9 mouse cellular contexts compared by ENCODE assay signal in the genomic region with DNA sequence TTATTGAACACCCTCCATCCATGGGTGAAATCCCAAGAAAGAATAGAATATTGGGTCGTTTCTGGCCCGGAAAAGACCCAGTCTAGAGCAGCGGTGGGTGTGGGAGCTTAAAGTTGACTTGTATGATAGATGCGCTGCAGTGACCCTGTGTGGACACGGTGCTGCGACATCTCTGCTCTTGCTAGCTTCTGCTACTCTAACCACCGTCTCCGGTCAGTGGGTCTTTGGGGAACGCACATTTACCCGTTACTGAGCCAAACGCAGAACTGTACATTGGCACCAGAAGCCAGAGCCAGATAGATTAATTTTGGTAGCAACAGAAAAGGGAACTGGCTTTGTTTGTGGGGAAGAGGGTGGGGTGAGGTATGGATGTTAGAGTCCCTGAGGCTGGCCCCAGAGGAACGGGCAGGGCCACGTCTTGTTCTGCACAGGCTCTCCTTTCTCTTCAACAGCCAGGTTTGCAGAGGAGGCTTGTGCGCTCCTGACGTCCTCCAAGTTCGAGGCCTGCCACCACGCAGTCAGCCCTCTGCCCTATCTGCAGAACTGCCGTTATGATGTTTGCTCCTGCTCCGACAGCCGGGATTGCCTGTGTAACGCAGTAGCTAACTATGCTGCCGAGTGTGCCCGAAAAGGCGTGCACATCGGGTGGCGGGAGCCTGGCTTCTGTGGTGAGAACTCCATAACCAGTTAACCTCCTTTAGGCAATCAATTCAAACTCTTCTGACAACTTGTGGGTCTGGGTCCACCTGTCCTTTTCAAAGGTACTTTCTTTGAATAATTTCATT. TPM values are rescaled to one million over a fixed set of nuclear protein-coding genes. Genes with fewer than 3 reads are reported as not detected.
A peak's percentile ranks its signal among the peaks of the same experiment; 100 is the strongest.
DNase-seq lines count a peak whose midpoint lies in the region; ATAC-seq and TF ChIP-seq lines count a peak whose summit lies in the region.
"Had no signal": no experiment of that assay in that cellular context is flagged by ENCODE, and none has a peak within 500 bp of the region (broad histone marks: within the 10 kb centered on the region; RNA-seq: fewer than 3 reads in every experiment).

No protein-coding gene starts in this region.

- H3K4me2 ChIP-seq in kidney, embryonic 15.5 days = peak overlapping the region; percentile 45
- H3K4me2 ChIP-seq in heart, embryonic 14.5 days (ENCODE audit: low read length) = peak overlapping the region; percentile 31; the same call in 1 of the 2 replicates

- no peak overlapping the region for H3K4me3 ChIP-seq in kidney, embryonic 15.5 days (replicated peaks)
- H3K4me3 ChIP-seq in bone marrow macrophage, adult 2 months (ENCODE audit: insufficient read depth, low read length) = peak overlapping the region; percentile 47
- no peak overlapping the region for H3K4me3 ChIP-seq in heart, embryonic 14.5 days (ENCODE audit: control insufficient read depth in 1 of 2, insufficient read depth in 1 of 2, low read depth in 1 of 2, low read length in 2 of 2)
- H3K4me3 ChIP-seq: layer of hippocampus, adult 2 months had no signal

- H3K4me1 ChIP-seq in kidney, embryonic 15.5 days = peaks cover 19% of the 10 kb centered on the region
- peaks cover 12% of the 10 kb centered on the region for H3K4me1 ChIP-seq in bone marrow macrophage, adult 2 months (ENCODE audit: control insufficient read depth, insufficient read depth, low read length)
- peaks cover 0 to 2% of the 10 kb centered on the region in 2 experiments; a peak in 2 of 4 replicates for H3K4me1 ChIP-seq in heart, embryonic 14.5 days (ENCODE audit: control insufficient read depth in 2 of 2, insufficient read depth in 2 of 2, low read length in 2 of 2)

- no peaks in the 10 kb centered on the region for H3K9me3 ChIP-seq in kidney, embryonic 15.5 days (replicated peaks)
- no peaks in the 10 kb centered on the region for H3K9me3 ChIP-seq in heart, embryonic 14.5 days (ENCODE audit: control insufficient read depth, low read length)

- no peak overlapping the region for H3K9ac ChIP-seq in kidney, embryonic 15.5 days
- H3K9ac ChIP-seq in heart, embryonic 14.5 days (ENCODE audit: low read length) = no peak overlapping the region

- no peak for ATAC-seq in kidney, embryonic 15.5 days (replicated peaks; ENCODE audit: low FRiP score)
- ATAC-seq in heart, embryonic 14.5 days (ENCODE audit: insufficient number of reproducible peaks, insufficient read depth, low FRiP score, low read depth) = no peak
- ATAC-seq in erythroblast, adult 5-6 weeks (replicated peaks; ENCODE audit: low FRiP score, poor library complexity, severe bottlenecking) = no peak

- no peak overlapping the region for H3K27ac ChIP-seq in kidney, embryonic 15.5 days
- H3K27ac ChIP-seq in bone marrow macrophage, adult 2 months (ENCODE audit: insufficient read depth, low read depth, low read length) = peak overlapping the region; percentile 49
- no peak overlapping the region for H3K27ac ChIP-seq in heart, embryonic 14.5 days (replicated peaks in 1 of 2; ENCODE audit: control insufficient read depth in 1 of 2, insufficient read depth in 1 of 2, low read depth in 2 of 2, low read length in 2 of 2)
- H3K27ac ChIP-seq: layer of hippocampus, adult 2 months had no signal

- peaks cover 21% of the 10 kb centered on the region for H3K27me3 ChIP-seq in kidney, embryonic 15.5 days
- peaks cover 16% of the 10 kb centered on the region; the same call in 1 of the 2 replicates for H3K27me3 ChIP-seq in heart, embryonic 14.5 days (ENCODE audit: control insufficient read depth, insufficient read depth, low read length)

- no peak for DNase-seq in kidney, postnatal 36 days
- peak; percentile 35 for DNase-seq in lung, postnatal 36 days
- no peak for DNase-seq in right cerebral cortex, adult 2 months (ENCODE audit: low spot score in 2 of 2)
- no peak for DNase-seq in cerebellum, adult 9-11 months

- no peak for TF ChIP-seq CTCF in bone marrow macrophage, adult 2 months (IDR thresholded peaks at IDR 0.05; ENCODE audit: low read depth, low read length)

- no peaks in the 10 kb centered on the region for H3K36me3 ChIP-seq in kidney, embryonic 15.5 days
- no peaks in the 10 kb centered on the region for H3K36me3 ChIP-seq in heart, embryonic 14.5 days (ENCODE audit: control insufficient read depth, insufficient read depth, low read length)

- 79% methylated on average over 26 of the region's 26 CpGs for WGBS in kidney, embryonic 15.5 days
- 81% methylated on average over 26 of the region's 26 CpGs for WGBS in heart, embryonic 14.5 days

- TF ChIP-seq POLR2A in bone marrow macrophage, adult 2 months (IDR thresholded peaks at IDR 0.05; ENCODE audit: borderline replicate concordance, low read depth, low read length) = no peak

RNA-seq across cellular contexts. Expression of a gene that starts 57.3 kb away (rescaled TPM):
- polyA plus RNA-seq in kidney, embryonic 15.5 days (2015; fragmentation: Nextera tagmentation; extraction: Ambion mirVana) = 4.2 and 6.6 TPM in 2 replicates
- polyA plus RNA-seq in bone marrow macrophage, adult 2 months (2012; ENCODE audit: insufficient read depth, insufficient read length, missing spikeins) = 9.0 and 11.0 TPM in 2 replicates
- 22.5 and 27.9 TPM in 2 replicates for polyA plus RNA-seq in heart, embryonic 14.5 days (2014; fragmentation: Nextera tagmentation; extraction: Ambion mirVana)
- 16.1 and 16.7 TPM in 2 replicates for total RNA-seq in erythroblast, adult 5-6 weeks (2015; ENCODE audit: low replicate concordance)
- total RNA-seq in erythroblast, adult 5-6 weeks (2017; ENCODE audit: low replicate concordance) = 20.7 and 26.9 TPM in 2 replicates
